Mouse (Mus musculus) kidney, embryonic 14.5 days (tissue): ENCODE data around the gene Smg5. TPM values are rescaled to one million over a fixed set of nuclear protein-coding genes. Genes with fewer than 3 reads are reported as not detected.

Source experiments
- ATAC-seq: fragments of 200-750 bp; cut with Nextera tagmentation; 2 replicates; pipeline ENCODE4 v1.8.0; 2017; ENCODE audit warnings: moderate number of reproducible peaks, mild to moderate bottlenecking, moderate TSS enrichment, moderate library complexity; ENCODE audit not compliant: low FRiP score, low TSS enrichment
- H3K27ac ChIP-seq: fragments of 300-500 bp; sonication (generic); 2 replicates; pipeline ENCODE4 v1.5.1; 2014; ENCODE audit warnings: low read depth, mild to moderate bottlenecking, low read length, moderate library complexity, mixed read lengths
- H3K27me3 ChIP-seq: fragments of 300-500 bp; sonication (generic); 2 replicates; pipeline ENCODE4 v1.6.1; 2014; ENCODE audit warnings: mild to moderate bottlenecking, low read length; ENCODE audit not compliant: control insufficient read depth, insufficient read depth
- H3K36me3 ChIP-seq: fragments of 300-500 bp; sonication (generic); 2 replicates; pipeline ENCODE4 v1.6.1; 2014; ENCODE audit warnings: low read length, mixed read lengths; ENCODE audit not compliant: control insufficient read depth, insufficient read depth
- H3K4me1 ChIP-seq: fragments of 300-500 bp; sonication (generic); 2 replicates; pipeline ENCODE4 v1.6.1; 2014; ENCODE audit warnings: low read length, mixed read lengths; ENCODE audit not compliant: control insufficient read depth, insufficient read depth
- H3K4me2 ChIP-seq: fragments of 300-500 bp; sonication (generic); replicated peaks from 2 replicates; pipeline ENCODE4 v1.6.1; 2014; ENCODE audit warnings: low read depth, mild to moderate bottlenecking, low read length
- H3K4me3 ChIP-seq: fragments of 300-500 bp; sonication (generic); 2 replicates; pipeline ENCODE4 v1.5.1; 2014; ENCODE audit warnings: mild to moderate bottlenecking, low read length
- H3K9ac ChIP-seq: fragments of 300-500 bp; sonication (generic); 2 replicates; pipeline ENCODE4 v1.6.1; 2014; ENCODE audit warnings: low read depth, mild to moderate bottlenecking, low read length, moderate library complexity
- H3K9me3 ChIP-seq: fragments of 300-500 bp; sonication (generic); 2 replicates; pipeline ENCODE4 v1.6.1; 2016; ENCODE audit warnings: low read length; ENCODE audit not compliant: control insufficient read depth
- WGBS: fragments of 180-500 bp; shearing (Covaris S2); extraction: QIAGEN DNeasy Blood & Tissue Kit; methylation state at CpG from one replicate; pipeline ENCODE4 v1.1.7; 2014; 5-methylcytosine and 5-hydroxymethylcytosine counted together
- polyA plus RNA-seq: library from polyadenylated mRNA; unstranded; fragments of >200 nt; fragmentation: Nextera tagmentation; extraction: Ambion mirVana; gene quantifications from 2 replicates; pipeline ENCODE4 v1.2.1, GENCODE M21; 2014

Gene Smg5
- polyA plus RNA-seq, 1 experiment from 2014 or later = 47.4 TPM

- WGBS = 95% methylated on average over 1 of the region's 1 CpGs
- no peak for ATAC-seq
- H3K4me2 ChIP-seq = no peak overlapping the region
- no peaks in the 10 kb centered on the region for H3K9me3 ChIP-seq
- H3K27me3 ChIP-seq = no peaks in the 10 kb centered on the region
- H3K27ac ChIP-seq = no peak overlapping the region
- H3K36me3 ChIP-seq = peaks cover 54% of the 10 kb centered on the region
- peaks cover 19% of the 10 kb centered on the region for H3K4me1 ChIP-seq
- no peak overlapping the region for H3K4me3 ChIP-seq
- no peak overlapping the region for H3K9ac ChIP-seq
Observed at GRCm38 (mm10) chr3:88299172-88299571, 36.9 kb upstream of the Smg5 start.

GRCm38 (mm10) chr3:88324951-88325405 lies 11.1 kb upstream of the Smg5 start, which contains the start of gene Glmp:
Gene Glmp, plus strand, starts transcription at chr3:88325023.
- Histone ChIP-seq H3K27ac (no peak within 1 kb of the TSS), H3K36me3 (peaks cover 55% of the 10 kb centered on the region), H3K9me3 (no peaks in the 10 kb centered on the region), H3K9ac (peak within 1 kb of the TSS; percentile 78), H3K4me3 (peak within 1 kb of the TSS; percentile 72), H3K27me3 (no peaks in the 10 kb centered on the region), H3K4me1 (peaks cover 8% of the 10 kb centered on the region; the same call in 1 of the 2 replicates), H3K4me2 (peak within 1 kb of the TSS; percentile 91)
- ATAC-seq = peak; percentile 78
- 1% methylated on average over 10 of the region's 10 CpGs for WGBS

- WGBS = 58% methylated on average over 5 of the region's 5 CpGs
- H3K36me3 ChIP-seq = peaks cover 26% of the 10 kb centered on the region
- no peaks in the 10 kb centered on the region for H3K27me3 ChIP-seq
Observed at GRCm38 (mm10) chr3:88328956-88329355, 7.1 kb upstream of the Smg5 start.

GRCm38 (mm10) chr3:88331282-88331681 lies 4.8 kb upstream of the Smg5 start:
- no peaks in the 10 kb centered on the region for H3K27me3 ChIP-seq
- no peak overlapping the region for H3K4me3 ChIP-seq
- WGBS = 39% methylated on average over 2 of the region's 2 CpGs
- H3K4me2 ChIP-seq = no peak overlapping the region
- H3K4me1 ChIP-seq = peaks cover 8% of the 10 kb centered on the region; the same call in 1 of the 2 replicates
- peaks cover 26% of the 10 kb centered on the region for H3K36me3 ChIP-seq
- no peak for ATAC-seq
- H3K9me3 ChIP-seq = no peaks in the 10 kb centered on the region
- H3K9ac ChIP-seq = no peak overlapping the region
- no peak overlapping the region for H3K27ac ChIP-seq

More at GRCm38 (mm10) chr3:88328956-88329355, 7.1 kb upstream of the Smg5 start:
- no peak overlapping the region for H3K4me2 ChIP-seq
- H3K4me1 ChIP-seq = peaks cover 9% of the 10 kb centered on the region; the same call in 1 of the 2 replicates
- H3K9ac ChIP-seq = no peak overlapping the region
- ATAC-seq = no peak
- no peak overlapping the region for H3K27ac ChIP-seq
- no peaks in the 10 kb centered on the region for H3K9me3 ChIP-seq
- H3K4me3 ChIP-seq = no peak overlapping the region

- Histone ChIP-seq H3K36me3 (peaks cover 16% of the 10 kb centered on the region; the same call in 1 of the 2 replicates), H3K27ac (no peak overlapping the region), H3K4me1 (peaks cover 14% of the 10 kb centered on the region), H3K4me2 (peak overlapping the region; percentile 24), H3K4me3 (peak overlapping the region; percentile 6; the same call in 1 of the 2 replicates), H3K9me3 (no peaks in the 10 kb centered on the region), H3K9ac (peak overlapping the region; percentile 28; the same call in 1 of the 2 replicates), H3K27me3 (no peaks in the 10 kb centered on the region)
- 39% methylated on average over 12 of the region's 12 CpGs for WGBS
- ATAC-seq = no peak
Observed at GRCm38 (mm10) chr3:88334029-88334658, 1.9 kb upstream of the Smg5 start.

- H3K27ac ChIP-seq = no peak overlapping the region
- ATAC-seq = no peak
- no peaks in the 10 kb centered on the region for H3K27me3 ChIP-seq
- peaks cover 9% of the 10 kb centered on the region; the same call in 1 of the 2 replicates for H3K36me3 ChIP-seq
- H3K4me2 ChIP-seq = peak overlapping the region; percentile 50
- H3K4me3 ChIP-seq = peak overlapping the region; percentile 54
- H3K4me1 ChIP-seq = peaks cover 14% of the 10 kb centered on the region
- WGBS = 34% methylated on average over 3 of the region's 3 CpGs
- H3K9me3 ChIP-seq = no peaks in the 10 kb centered on the region
- H3K9ac ChIP-seq = peak overlapping the region; percentile 70
Observed at GRCm38 (mm10) chr3:88334902-88335435, 1.1 kb upstream of the Smg5 start.

GRCm38 (mm10) chr3:88335436-88336053 lies 515 bp upstream of the Smg5 start:
- Histone ChIP-seq H3K4me2 (peak overlapping the region; percentile 50), H3K9ac (peak overlapping the region; percentile 70), H3K27ac (peak overlapping the region; percentile 89), H3K4me3 (peak overlapping the region; percentile 54), H3K4me1 (peaks cover 14% of the 10 kb centered on the region), H3K36me3 (peaks cover 6% of the 10 kb centered on the region; the same call in 1 of the 2 replicates), H3K27me3 (no peaks in the 10 kb centered on the region), H3K9me3 (no peaks in the 10 kb centered on the region)
- ATAC-seq = peak; percentile 30
- under 1% methylated on average over 27 of the region's 27 CpGs for WGBS

GRCm38 (mm10) chr3:88337367-88338020 lies 1.4 kb downstream of the Smg5 start:
- WGBS = 77% methylated on average over 11 of the region's 11 CpGs
- H3K9me3 ChIP-seq = no peaks in the 10 kb centered on the region
- H3K4me3 ChIP-seq = peak overlapping the region; percentile 54
- H3K4me2 ChIP-seq = peak overlapping the region; percentile 50
- peak overlapping the region; percentile 4; the same call in 1 of the 2 replicates for H3K9ac ChIP-seq
- H3K27ac ChIP-seq = 0 out of 2 replicates have a peak overlapping the region, but pooled peaks have one; percentile 6
- H3K36me3 ChIP-seq = peaks cover 19% of the 10 kb centered on the region
- ATAC-seq = no peak
- no peaks in the 10 kb centered on the region for H3K27me3 ChIP-seq
- peaks cover 14% of the 10 kb centered on the region for H3K4me1 ChIP-seq
